Mouse (Mus musculus): ENCODE results near the gene Clic5.

Gene Clic5

GRCm38 (mm10) chr17:44270043-44270442, 81.7 kb downstream of the Clic5 start:
- no peak for DNase-seq (ENCODE audit: low spot score in 2 of 2)

- DNase-seq (ENCODE audit: low spot score in 2 of 2) = no peak
Observed at GRCm38 (mm10) chr17:44271426-44271825, 83.0 kb downstream of the Clic5 start.

DNA sequence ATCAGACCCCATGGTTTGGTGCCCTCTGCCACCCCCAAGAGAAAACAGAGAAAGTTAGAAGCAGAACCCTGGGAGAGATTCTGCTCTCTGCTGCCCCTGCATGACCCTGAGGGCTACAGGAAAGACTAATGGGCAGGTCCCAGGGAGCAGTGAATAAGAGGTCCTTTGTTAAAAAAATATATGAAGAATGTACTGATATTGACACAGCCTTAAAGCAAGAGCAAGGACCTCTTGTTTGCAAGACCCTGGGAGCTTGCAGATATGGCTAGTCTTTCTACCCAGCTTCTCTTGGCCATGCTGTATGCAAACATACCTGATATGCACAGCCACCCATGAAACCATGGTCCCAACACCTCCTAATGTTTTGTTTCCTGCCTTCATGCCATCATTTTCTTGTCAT, 86.4 kb downstream of the Clic5 start:
- DNase-seq (ENCODE audit: low spot score in 2 of 2) = no peak

DNA sequence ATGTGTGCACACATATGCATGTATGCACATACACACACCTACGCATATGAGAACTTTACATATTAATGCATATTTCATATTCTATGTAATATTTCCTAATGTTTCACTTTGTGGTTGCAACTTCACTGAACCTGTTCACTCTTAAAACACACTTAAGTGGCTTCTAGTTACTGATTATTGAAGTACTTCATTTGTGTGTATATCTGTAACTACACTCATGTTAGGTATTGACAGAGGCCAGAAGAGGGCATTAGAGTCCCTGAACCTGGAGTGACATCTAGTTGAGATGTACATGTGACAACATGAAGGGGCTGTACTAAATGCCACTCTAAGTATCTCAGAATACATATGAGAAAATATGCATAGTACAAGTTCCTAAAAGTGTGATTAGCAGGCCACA, 99.9 kb downstream of the Clic5 start:
- DNase-seq (ENCODE audit: low spot score in 2 of 2) = no peak

- DNase-seq (ENCODE audit: low spot score in 2 of 2) = no peak
Observed at GRCm38 (mm10) chr17:44297221-44297620, 108.8 kb downstream of the Clic5 start.

DNA sequence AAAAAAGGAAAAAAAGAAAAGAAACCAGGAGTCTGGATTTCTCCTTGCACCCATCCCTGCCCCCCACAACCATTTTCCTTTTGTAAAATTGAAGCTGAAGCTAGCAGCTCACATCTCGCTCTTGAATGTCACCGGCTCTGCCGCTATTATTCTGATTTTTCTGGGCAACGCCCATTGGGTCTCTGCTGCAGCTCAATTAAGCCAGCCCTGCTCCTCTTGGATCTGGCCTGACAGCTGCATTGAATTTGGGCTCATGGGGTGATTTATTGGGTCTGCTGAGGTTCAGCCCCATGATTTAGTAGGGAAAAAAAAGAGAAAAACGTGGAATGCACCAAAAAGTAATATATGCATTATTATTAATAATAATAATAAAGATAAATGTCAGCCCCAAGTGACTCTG, 111.9 kb downstream of the Clic5 start:
- no peak for DNase-seq (ENCODE audit: low spot score in 2 of 2)

GRCm38 (mm10) chr17:44300723-44301122, 112.3 kb downstream of the Clic5 start:
- DNase-seq (ENCODE audit: low spot score in 2 of 2) = no peak

GRCm38 (mm10) chr17:44301224-44301811, 112.9 kb downstream of the Clic5 start:
- DNase-seq (ENCODE audit: low spot score in 2 of 2) = no peak

GRCm38 (mm10) chr17:44304076-44304475, 115.7 kb downstream of the Clic5 start:
- no peak for DNase-seq (ENCODE audit: low spot score in 2 of 2)

- DNase-seq (ENCODE audit: low spot score in 2 of 2) = no peak
Observed at GRCm38 (mm10) chr17:44309914-44310622, 121.7 kb downstream of the Clic5 start.

DNA sequence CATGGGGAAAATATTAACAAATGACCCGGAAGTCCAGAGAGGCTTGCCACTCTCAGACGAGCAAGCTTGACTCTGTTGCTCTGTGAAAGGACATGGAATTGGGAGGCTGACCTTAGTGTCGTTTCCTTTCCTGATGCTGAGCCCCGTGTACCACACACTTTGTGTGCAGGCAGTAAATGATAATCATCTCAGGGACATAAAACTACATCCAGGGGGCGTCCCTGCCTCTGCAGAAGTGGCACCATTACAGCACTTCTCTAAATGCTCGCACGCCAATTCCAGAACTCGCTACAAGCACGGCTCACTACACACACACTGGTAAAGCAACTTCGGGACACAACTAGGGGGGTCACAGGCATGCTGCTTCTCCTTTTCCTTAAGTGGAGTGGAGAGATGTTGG, 136.9 kb downstream of the Clic5 start:
- DNase-seq (ENCODE audit: low spot score in 2 of 2) = no peak

DNA sequence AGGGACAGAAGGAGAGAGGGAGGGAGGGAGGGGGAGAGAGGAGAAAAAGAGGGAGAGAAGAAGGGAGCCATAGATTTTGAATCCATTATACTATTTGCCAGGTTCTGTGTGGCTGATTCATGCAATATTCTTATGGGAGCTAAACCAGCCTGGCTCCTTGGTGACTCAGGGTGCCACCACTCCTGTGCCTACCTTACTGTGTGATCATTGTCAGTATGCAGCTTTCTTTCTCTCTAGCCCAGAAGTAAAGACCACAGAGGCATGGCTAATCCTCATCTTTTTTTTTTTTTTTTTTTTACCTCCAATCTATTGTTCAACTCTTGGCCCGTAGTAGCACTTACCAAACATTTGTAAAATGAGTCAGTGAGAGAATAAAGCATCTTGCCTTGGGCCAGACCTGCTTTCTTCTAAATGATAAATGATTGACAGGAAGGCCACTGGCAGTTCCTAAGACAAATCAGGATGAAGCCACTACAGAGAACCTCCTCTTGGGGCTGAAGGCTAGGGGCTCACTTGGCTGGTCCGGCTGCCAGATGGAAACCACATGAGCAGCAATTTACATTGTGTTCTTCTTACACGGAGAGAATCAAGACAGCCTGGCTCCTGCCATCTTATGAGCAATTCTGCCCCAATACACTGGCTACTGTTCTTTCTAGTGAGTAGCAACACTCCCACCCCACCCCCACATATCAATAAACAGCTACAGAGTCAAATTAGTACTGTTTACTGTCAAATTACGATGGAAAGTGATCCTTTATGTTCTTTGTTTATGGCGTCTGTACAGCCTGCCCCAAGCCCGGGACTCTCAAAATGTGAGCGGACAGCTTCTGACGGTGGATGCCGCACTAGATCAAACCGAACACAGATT, 139.1 kb downstream of the Clic5 start:
- DNase-seq (ENCODE audit: low spot score in 2 of 2) = no peak

- DNase-seq (ENCODE audit: low spot score in 2 of 2) = no peak
Observed at GRCm38 (mm10) chr17:44328147-44328482, 139.7 kb downstream of the Clic5 start.

All from right cerebral cortex, adult 2 months (tissue).